Mouse (Mus musculus): Measurements from ENCODE around the gene Gm11639. TPM values are rescaled to one million over a fixed set of nuclear protein-coding genes. Genes with fewer than 3 reads are reported as not detected.

Gene Gm11639
- polyA plus RNA-seq, 1 experiment from 2014 or later = not detected

DNA sequence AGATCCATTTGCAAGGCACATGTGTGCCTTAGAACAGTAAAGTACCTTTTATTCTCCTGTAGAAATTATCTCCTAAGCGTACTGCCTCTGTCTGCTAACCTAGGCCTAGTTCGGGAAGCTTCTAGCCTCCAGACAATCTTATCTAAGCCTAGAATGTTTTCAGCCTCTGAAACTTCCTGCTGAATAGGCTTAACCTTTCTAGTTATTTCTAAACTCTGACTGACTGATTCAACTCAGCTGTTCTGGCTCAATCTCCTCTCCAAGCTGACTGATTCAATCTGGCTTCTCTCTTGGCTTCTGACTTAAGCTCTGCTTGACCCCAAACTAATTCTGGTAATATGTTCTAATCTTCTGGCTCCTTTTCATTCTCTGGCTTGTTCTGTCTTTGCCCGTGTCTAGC lies 463.8 kb downstream of the Gm11639 start:
- Histone ChIP-seq H3K9me3 (ENCODE audit: control insufficient read depth, low read length) (no peaks in the 10 kb centered on the region), H3K4me2 (ENCODE audit: low read depth) (no peak overlapping the region), H3K4me1 (ENCODE audit: control insufficient read depth, insufficient read depth, low read length) (peaks cover 2% of the 10 kb centered on the region; the same call in 1 of the 2 replicates), H3K27ac (ENCODE audit: low read depth, low read length) (no peak overlapping the region), H3K9ac (ENCODE audit: low read length) (no peak overlapping the region), H3K27me3 (ENCODE audit: control insufficient read depth, insufficient read depth, low read length) (no peaks in the 10 kb centered on the region), H3K4me3 (ENCODE audit: low read depth, low read length) (no peak overlapping the region), H3K36me3 (ENCODE audit: control insufficient read depth, insufficient read depth, low read length) (no peaks in the 10 kb centered on the region)
- 92% methylated on average over 3 of the region's 3 CpGs for WGBS
- ATAC-seq (ENCODE audit: insufficient read depth, low FRiP score, low TSS enrichment) = no peak
- DNase-seq (ENCODE audit: low spot score) = no peak

DNA sequence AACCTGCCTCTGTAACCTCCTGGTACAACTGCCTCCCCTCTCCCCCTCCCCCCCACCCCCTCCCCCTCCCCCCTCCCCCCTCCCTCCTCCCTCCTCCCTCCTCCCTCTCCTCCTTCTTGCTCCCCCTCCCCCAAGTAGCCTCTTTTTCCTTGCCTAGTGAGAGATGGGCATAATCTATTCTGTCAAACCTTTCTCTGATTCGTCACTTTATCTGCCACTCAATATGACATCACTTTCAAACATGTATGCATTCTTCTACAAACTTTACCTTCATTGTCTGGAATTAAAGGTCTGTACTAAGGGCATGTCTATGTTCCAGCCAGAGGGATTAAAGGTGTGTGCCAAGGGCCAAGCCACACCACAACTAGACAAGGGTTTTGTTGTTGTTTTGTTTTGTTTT lies 464.3 kb downstream of the Gm11639 start:
- H3K4me2 ChIP-seq (ENCODE audit: low read depth) = no peak overlapping the region
- 93% methylated on average over 1 of the region's 1 CpGs for WGBS
- no peaks in the 10 kb centered on the region for H3K36me3 ChIP-seq (ENCODE audit: control insufficient read depth, insufficient read depth, low read length)
- H3K9ac ChIP-seq (ENCODE audit: low read length) = no peak overlapping the region
- DNase-seq (ENCODE audit: low spot score) (no peak), ATAC-seq (ENCODE audit: insufficient read depth, low FRiP score, low TSS enrichment) (no peak)
- no peaks in the 10 kb centered on the region for H3K9me3 ChIP-seq (ENCODE audit: control insufficient read depth, low read length)
- no peak overlapping the region for H3K27ac ChIP-seq (ENCODE audit: low read depth, low read length)
- peaks cover 2% of the 10 kb centered on the region; the same call in 1 of the 2 replicates for H3K4me1 ChIP-seq (ENCODE audit: control insufficient read depth, insufficient read depth, low read length)
- H3K4me3 ChIP-seq (ENCODE audit: low read depth, low read length) = no peak overlapping the region
- H3K27me3 ChIP-seq (ENCODE audit: control insufficient read depth, insufficient read depth, low read length) = no peaks in the 10 kb centered on the region

- H3K4me2 ChIP-seq (ENCODE audit: low read depth) = no peak overlapping the region
- H3K9me3 ChIP-seq (ENCODE audit: control insufficient read depth, low read length) = no peaks in the 10 kb centered on the region
- 70% methylated on average over 4 of the region's 4 CpGs for WGBS
- no peak overlapping the region for H3K4me3 ChIP-seq (ENCODE audit: low read depth, low read length)
- no peak overlapping the region for H3K27ac ChIP-seq (ENCODE audit: low read depth, low read length)
- DNase-seq (ENCODE audit: low spot score) (no peak), ATAC-seq (ENCODE audit: insufficient read depth, low FRiP score, low TSS enrichment) (no peak)
- no peaks in the 10 kb centered on the region for H3K36me3 ChIP-seq (ENCODE audit: control insufficient read depth, insufficient read depth, low read length)
- no peak overlapping the region for H3K9ac ChIP-seq (ENCODE audit: low read length)
- peaks cover 2% of the 10 kb centered on the region; the same call in 1 of the 2 replicates for H3K4me1 ChIP-seq (ENCODE audit: control insufficient read depth, insufficient read depth, low read length)
- H3K27me3 ChIP-seq (ENCODE audit: control insufficient read depth, insufficient read depth, low read length) = no peaks in the 10 kb centered on the region
Measured at GRCm38 (mm10) chr11:105150691-105151090, 465.2 kb downstream of the Gm11639 start.

GRCm38 (mm10) chr11:105151226-105152016 lies 465.9 kb downstream of the Gm11639 start:
- H3K36me3 ChIP-seq (ENCODE audit: control insufficient read depth, insufficient read depth, low read length) = no peaks in the 10 kb centered on the region
- H3K4me2 ChIP-seq (ENCODE audit: low read depth) = no peak overlapping the region
- no peak for DNase-seq (ENCODE audit: low spot score)

GRCm38 (mm10) chr11:105152017-105152300 lies 466.5 kb downstream of the Gm11639 start:
- Histone ChIP-seq H3K36me3 (ENCODE audit: control insufficient read depth, insufficient read depth, low read length) (no peaks in the 10 kb centered on the region), H3K4me3 (ENCODE audit: low read depth, low read length) (no peak overlapping the region), H3K9ac (ENCODE audit: low read length) (no peak overlapping the region), H3K4me2 (ENCODE audit: low read depth) (no peak overlapping the region), H3K27me3 (ENCODE audit: control insufficient read depth, insufficient read depth, low read length) (no peaks in the 10 kb centered on the region), H3K9me3 (ENCODE audit: control insufficient read depth, low read length) (no peaks in the 10 kb centered on the region), H3K4me1 (ENCODE audit: control insufficient read depth, insufficient read depth, low read length) (peaks cover 2% of the 10 kb centered on the region; the same call in 1 of the 2 replicates), H3K27ac (ENCODE audit: low read depth, low read length) (no peak overlapping the region)
- no peak for DNase-seq (ENCODE audit: low spot score)
- no CpG with 5 or more reads among the region's 4 CpGs for whole genome bisulfite sequencing
- ATAC-seq (ENCODE audit: insufficient read depth, low FRiP score, low TSS enrichment) = no peak

More at GRCm38 (mm10) chr11:105151226-105152016, 465.9 kb downstream of the Gm11639 start:
- H3K27ac ChIP-seq (ENCODE audit: low read depth, low read length) = no peak overlapping the region
- no peak for ATAC-seq (ENCODE audit: insufficient read depth, low FRiP score, low TSS enrichment)
- 30% methylated on average over 17 of the region's 19 CpGs for WGBS
- no peaks in the 10 kb centered on the region for H3K27me3 ChIP-seq (ENCODE audit: control insufficient read depth, insufficient read depth, low read length)
- H3K4me1 ChIP-seq (ENCODE audit: control insufficient read depth, insufficient read depth, low read length) = peaks cover 2% of the 10 kb centered on the region; the same call in 1 of the 2 replicates
- H3K9ac ChIP-seq (ENCODE audit: low read length) = no peak overlapping the region
- H3K9me3 ChIP-seq (ENCODE audit: control insufficient read depth, low read length) = no peaks in the 10 kb centered on the region
- H3K4me3 ChIP-seq (ENCODE audit: low read depth, low read length) = no peak overlapping the region

GRCm38 (mm10) chr11:105152357-105152899 lies 466.9 kb downstream of the Gm11639 start:
- H3K9me3 ChIP-seq (ENCODE audit: control insufficient read depth, low read length) = no peaks in the 10 kb centered on the region
- no peaks in the 10 kb centered on the region for H3K36me3 ChIP-seq (ENCODE audit: control insufficient read depth, insufficient read depth, low read length)
- WGBS = 77% methylated on average over 11 of the region's 11 CpGs
- DNase-seq (ENCODE audit: low spot score) = no peak
- H3K4me1 ChIP-seq (ENCODE audit: control insufficient read depth, insufficient read depth, low read length) = peaks cover 2% of the 10 kb centered on the region; the same call in 1 of the 2 replicates
- H3K4me3 ChIP-seq (ENCODE audit: low read depth, low read length) = no peak overlapping the region
- ATAC-seq (ENCODE audit: insufficient read depth, low FRiP score, low TSS enrichment) = no peak
- H3K27me3 ChIP-seq (ENCODE audit: control insufficient read depth, insufficient read depth, low read length) = no peaks in the 10 kb centered on the region
- H3K4me2 ChIP-seq (ENCODE audit: low read depth) = no peak overlapping the region
- H3K27ac ChIP-seq (ENCODE audit: low read depth, low read length) = no peak overlapping the region
- no peak overlapping the region for H3K9ac ChIP-seq (ENCODE audit: low read length)

DNA sequence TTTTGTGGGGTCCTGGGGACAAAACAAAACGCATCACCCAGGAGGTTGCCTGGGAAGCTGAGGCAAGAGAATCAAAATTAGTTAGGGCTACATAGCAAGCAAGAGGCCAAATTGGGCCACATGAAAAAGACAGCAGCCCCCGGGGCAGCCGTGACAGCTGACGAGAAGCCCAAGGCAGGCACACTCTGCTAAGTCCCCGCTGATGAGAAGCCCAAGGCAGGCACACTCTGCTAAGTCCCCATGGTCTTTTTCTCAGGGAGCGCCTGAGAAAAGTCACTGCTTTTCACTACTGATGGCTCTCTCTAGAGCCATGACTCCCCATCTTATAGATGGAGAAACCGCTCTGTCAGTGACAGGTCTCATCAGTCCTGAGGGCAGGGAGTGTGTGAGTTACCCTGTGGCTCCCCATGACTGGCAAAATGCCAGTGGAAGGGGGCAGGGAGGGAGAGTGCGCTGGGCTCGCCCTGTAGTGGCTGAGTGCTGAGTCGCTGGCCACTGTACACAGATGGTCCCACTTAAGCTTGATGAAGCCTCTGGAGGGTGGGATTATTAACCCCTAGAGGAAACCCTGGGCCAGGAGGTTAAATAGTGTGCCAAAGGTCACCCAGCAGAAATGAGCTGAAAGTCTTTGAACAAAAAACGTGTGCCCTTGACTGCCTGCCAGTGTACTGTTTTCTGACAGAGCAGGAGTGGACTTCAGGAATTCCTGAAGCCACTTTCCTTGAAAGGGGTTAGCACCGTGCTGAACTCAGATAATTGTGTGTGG lies 467.7 kb downstream of the Gm11639 start:
- no peaks in the 10 kb centered on the region for H3K27me3 ChIP-seq (ENCODE audit: control insufficient read depth, insufficient read depth, low read length)
- no peak for ATAC-seq (ENCODE audit: insufficient read depth, low FRiP score, low TSS enrichment)
- H3K4me2 ChIP-seq (ENCODE audit: low read depth) = no peak overlapping the region
- H3K36me3 ChIP-seq (ENCODE audit: control insufficient read depth, insufficient read depth, low read length) = no peaks in the 10 kb centered on the region
- peaks cover 2% of the 10 kb centered on the region; the same call in 1 of the 2 replicates for H3K4me1 ChIP-seq (ENCODE audit: control insufficient read depth, insufficient read depth, low read length)
- peak; percentile 33 for DNase-seq (ENCODE audit: low spot score)
- H3K9me3 ChIP-seq (ENCODE audit: control insufficient read depth, low read length) = no peaks in the 10 kb centered on the region
- H3K4me3 ChIP-seq (ENCODE audit: low read depth, low read length) = no peak overlapping the region
- H3K27ac ChIP-seq (ENCODE audit: low read depth, low read length) = no peak overlapping the region
- WGBS = 29% methylated on average over 12 of the region's 12 CpGs
- no peak overlapping the region for H3K9ac ChIP-seq (ENCODE audit: low read length)

DNA sequence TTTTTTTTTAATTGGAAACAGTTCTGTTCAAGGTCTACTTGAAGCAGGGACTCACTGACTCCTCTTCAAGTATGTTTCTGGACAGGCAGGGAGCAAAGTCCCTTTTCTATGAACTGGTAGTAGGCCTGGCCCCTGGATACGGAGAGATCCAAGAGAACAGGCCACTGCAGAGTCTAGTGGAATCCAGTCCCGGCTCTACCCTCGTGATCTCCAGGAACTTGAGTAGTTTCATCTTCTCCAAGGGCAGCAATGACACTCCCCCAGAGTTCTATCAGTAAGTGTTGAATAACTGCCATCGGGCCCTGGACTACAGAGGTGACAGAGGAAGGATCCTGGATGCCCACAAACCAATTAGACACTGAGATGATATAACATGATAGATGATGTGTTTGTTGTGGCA lies 470.4 kb downstream of the Gm11639 start:
- 79% methylated on average over 4 of the region's 4 CpGs for WGBS
- H3K27me3 ChIP-seq (ENCODE audit: control insufficient read depth, insufficient read depth, low read length) = no peaks in the 10 kb centered on the region
- H3K27ac ChIP-seq (ENCODE audit: low read depth, low read length) = no peak overlapping the region
- no peak overlapping the region for H3K4me2 ChIP-seq (ENCODE audit: low read depth)
- H3K4me1 ChIP-seq (ENCODE audit: control insufficient read depth, insufficient read depth, low read length) = peaks cover 2% of the 10 kb centered on the region; the same call in 1 of the 2 replicates
- no peaks in the 10 kb centered on the region for H3K36me3 ChIP-seq (ENCODE audit: control insufficient read depth, insufficient read depth, low read length)
- no peak overlapping the region for H3K4me3 ChIP-seq (ENCODE audit: low read depth, low read length)
- H3K9me3 ChIP-seq (ENCODE audit: control insufficient read depth, low read length) = no peaks in the 10 kb centered on the region
- DNase-seq (ENCODE audit: low spot score) (no peak), ATAC-seq (ENCODE audit: insufficient read depth, low FRiP score, low TSS enrichment) (no peak)
- no peak overlapping the region for H3K9ac ChIP-seq (ENCODE audit: low read length)

Data from neural tube, embryonic 11.5 days (tissue).